Mouse (Mus musculus) embryonic facial prominence, embryonic 14.5 days (tissue): ENCODE results near the gene Rabl3. TPM values are rescaled to one million over a fixed set of nuclear protein-coding genes. Genes with fewer than 3 reads are reported as not detected.

ENCODE experiments used
- ATAC-seq: fragments of 200-750 bp; cut with Nextera tagmentation; 2 replicates; pipeline ENCODE4 v1.8.0; 2017; ENCODE audit warnings: low read depth, moderate number of reproducible peaks, moderate TSS enrichment
- DNase-seq: peaks from one replicate; pipeline ENCODE4 v3.0.0-alpha.2; 2015; ENCODE audit warnings: low spot score
- H3K27ac ChIP-seq: fragments of 300-500 bp; sonication (generic); replicated peaks from 2 replicates; pipeline ENCODE4 v1.5.1; 2014; ENCODE audit warnings: low read depth, mild to moderate bottlenecking, low read length, moderate library complexity
- H3K27me3 ChIP-seq: fragments of 300-500 bp; sonication (generic); replicated peaks from 2 replicates; pipeline ENCODE4 v1.6.1; 2014; ENCODE audit warnings: low read length; ENCODE audit not compliant: control insufficient read depth, insufficient read depth
- H3K36me3 ChIP-seq: fragments of 300-500 bp; sonication (generic); 2 replicates; pipeline ENCODE4 v1.6.1; 2014; ENCODE audit warnings: low read length, mixed read lengths; ENCODE audit not compliant: control insufficient read depth, insufficient read depth
- H3K4me1 ChIP-seq: fragments of 300-500 bp; sonication (generic); 2 replicates; pipeline ENCODE4 v1.6.1; 2014; ENCODE audit warnings: antibody characterized with exemption, low read length; ENCODE audit not compliant: control insufficient read depth, insufficient read depth
- H3K4me2 ChIP-seq: fragments of 300-500 bp; sonication (generic); 2 replicates; pipeline ENCODE4 v1.6.1; 2014; ENCODE audit warnings: low read depth, mild to moderate bottlenecking, low read length, moderate library complexity, mixed read lengths
- H3K4me3 ChIP-seq: fragments of 300-500 bp; sonication (generic); 2 replicates; pipeline ENCODE4 v1.5.1; 2014; ENCODE audit warnings: low read depth, mild to moderate bottlenecking, low read length
- H3K9ac ChIP-seq: fragments of 300-500 bp; sonication (generic); 2 replicates; pipeline ENCODE4 v1.6.1; 2014; ENCODE audit warnings: low read depth, mild to moderate bottlenecking, low read length, moderate library complexity, mixed read lengths
- H3K9me3 ChIP-seq: fragments of 300-500 bp; sonication (generic); 2 replicates; pipeline ENCODE4 v1.6.1; 2016; ENCODE audit warnings: low read length; ENCODE audit not compliant: control insufficient read depth
- WGBS: fragments of 180-500 bp; shearing (Covaris S2); extraction: QIAGEN DNeasy Blood & Tissue Kit; methylation state at CpG from one replicate; pipeline ENCODE4 v1.1.7; 2014; 5-methylcytosine and 5-hydroxymethylcytosine counted together
- polyA plus RNA-seq: library from polyadenylated mRNA; unstranded; fragments of >200 nt; fragmentation: Nextera tagmentation; extraction: Ambion mirVana; gene quantifications from 2 replicates; pipeline ENCODE4 v1.2.1, GENCODE M21; 2014

Gene Rabl3
- polyA plus RNA-seq, 1 experiment from 2014 or later: 21.0 TPM

DNA sequence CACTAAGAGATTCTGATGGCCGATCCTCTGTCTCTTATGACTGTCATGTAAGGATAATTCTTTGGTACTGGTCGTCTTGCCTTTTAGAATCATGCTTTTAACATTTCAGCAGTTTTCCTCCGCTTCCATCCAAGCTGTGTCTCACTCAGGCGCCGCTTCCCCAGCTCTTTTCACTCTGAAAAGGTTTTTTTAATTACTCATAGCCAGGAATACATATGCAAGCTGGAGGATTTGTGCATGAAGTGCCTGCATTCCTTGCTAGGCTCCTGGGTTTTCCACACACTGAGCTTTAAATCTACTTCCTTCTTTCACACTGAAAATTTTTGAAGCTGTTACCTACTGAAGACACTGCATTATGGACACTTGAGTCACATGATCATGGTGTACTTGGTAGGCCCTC, 23.3 kb downstream of the Rabl3 start:
- H3K9ac ChIP-seq: no peak overlapping the region
- DNase-seq: no peak
- no peak overlapping the region for H3K4me2 ChIP-seq
- H3K36me3 ChIP-seq: peaks cover 17% of the 10 kb centered on the region
- H3K4me3 ChIP-seq: no peak overlapping the region
- H3K4me1 ChIP-seq: no peaks in the 10 kb centered on the region
- H3K27me3 ChIP-seq: no peaks in the 10 kb centered on the region
- no peak overlapping the region for H3K27ac ChIP-seq
- WGBS: 85% methylated on average over 5 of the region's 5 CpGs
- no peaks in the 10 kb centered on the region for H3K9me3 ChIP-seq
- ATAC-seq: no peak

GRCm38 (mm10) chr16:37565117-37565516, 25.4 kb downstream of the Rabl3 start:
- 86% methylated on average over 1 of the region's 1 CpGs for WGBS
- Histone ChIP-seq H3K9ac (no peak overlapping the region), H3K4me3 (no peak overlapping the region), H3K4me1 (no peaks in the 10 kb centered on the region), H3K9me3 (no peaks in the 10 kb centered on the region), H3K27me3 (no peaks in the 10 kb centered on the region), H3K4me2 (no peak overlapping the region), H3K36me3 (peaks cover 8% of the 10 kb centered on the region; the same call in 1 of the 2 replicates), H3K27ac (no peak overlapping the region)
- ATAC-seq: no peak
- no peak for DNase-seq

GRCm38 (mm10) chr16:37566107-37566506, 26.4 kb downstream of the Rabl3 start:
- 78% methylated on average over 6 of the region's 6 CpGs for WGBS
- H3K4me3 ChIP-seq: no peak overlapping the region
- no peak overlapping the region for H3K9ac ChIP-seq
- DNase-seq (no peak), ATAC-seq (no peak)
- H3K4me1 ChIP-seq: no peaks in the 10 kb centered on the region
- H3K27me3 ChIP-seq: no peaks in the 10 kb centered on the region
- H3K36me3 ChIP-seq: peaks cover 8% of the 10 kb centered on the region; the same call in 1 of the 2 replicates
- no peak overlapping the region for H3K27ac ChIP-seq
- H3K4me2 ChIP-seq: no peak overlapping the region
- no peaks in the 10 kb centered on the region for H3K9me3 ChIP-seq

DNA sequence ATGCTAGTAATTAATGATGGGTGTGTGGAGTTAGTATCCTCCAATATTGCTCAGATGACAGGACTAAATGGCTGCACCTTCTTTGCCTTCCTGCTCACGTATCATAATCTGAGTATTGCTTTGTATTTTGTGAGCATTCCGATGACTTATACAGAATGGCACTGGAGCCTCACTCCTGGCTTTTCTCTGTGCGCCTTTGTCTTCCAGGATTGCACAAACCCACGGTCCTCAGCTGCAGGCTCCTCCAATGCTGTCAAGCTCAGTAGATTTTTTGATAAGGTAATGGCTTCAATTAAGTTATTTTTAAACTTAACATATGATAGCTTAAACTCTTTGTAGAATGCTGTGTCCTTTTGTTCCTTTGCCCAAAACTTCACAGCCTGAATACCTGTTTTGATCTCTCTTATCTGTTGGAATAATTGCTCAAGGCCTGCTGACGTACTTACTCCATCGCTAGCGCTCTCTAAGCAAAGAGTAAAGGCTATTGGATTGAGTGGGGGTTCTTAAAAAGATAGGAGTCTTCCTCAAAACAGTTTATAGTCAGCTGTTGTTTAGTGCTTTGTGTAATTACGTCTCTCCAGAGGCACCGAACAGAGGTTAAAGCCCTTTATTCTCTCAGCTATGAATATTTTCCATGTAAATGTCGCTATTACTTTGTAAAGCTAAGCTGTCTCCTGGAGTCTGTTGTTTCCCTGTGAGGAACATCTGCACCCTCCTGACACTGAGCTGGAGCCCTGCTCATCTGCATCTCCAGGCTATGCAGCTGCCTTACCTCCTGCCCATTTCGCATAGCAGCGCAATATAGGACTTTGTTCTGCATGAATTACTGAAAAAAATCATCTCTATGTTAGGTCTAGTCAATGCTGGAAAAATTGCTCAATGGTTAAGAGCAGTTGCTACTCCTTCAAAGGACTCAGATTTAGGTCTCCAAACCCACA, 27.7 kb downstream of the Rabl3 start:
- Histone ChIP-seq H3K27ac (no peak overlapping the region), H3K9ac (no peak overlapping the region), H3K9me3 (no peaks in the 10 kb centered on the region), H3K36me3 (peaks cover 9% of the 10 kb centered on the region; the same call in 1 of the 2 replicates), H3K4me1 (no peaks in the 10 kb centered on the region), H3K4me2 (no peak overlapping the region), H3K4me3 (no peak overlapping the region), H3K27me3 (no peaks in the 10 kb centered on the region)
- WGBS: 81% methylated on average over 12 of the region's 12 CpGs
- ATAC-seq (no peak), DNase-seq (no peak)

DNA sequence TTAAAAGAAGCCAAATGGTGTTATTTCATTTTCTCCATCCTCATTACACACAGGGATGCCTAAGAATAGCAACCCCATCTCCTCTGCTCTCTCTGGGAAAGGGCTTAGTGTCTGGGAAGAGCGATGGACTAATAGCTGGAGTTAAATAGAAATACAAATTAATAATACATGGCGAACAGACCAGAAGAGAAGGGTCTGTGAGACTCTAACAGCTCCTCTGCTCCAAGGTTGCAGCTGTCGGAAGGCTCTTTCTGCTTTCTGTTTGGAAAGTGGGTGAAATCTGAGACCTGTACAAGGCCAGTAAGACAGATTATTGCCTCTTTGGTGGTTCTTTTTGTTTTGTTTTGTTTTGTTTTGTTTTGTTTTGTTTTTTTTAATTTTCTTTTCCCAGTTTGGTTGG, 31.9 kb downstream of the Rabl3 start:
- H3K4me1 ChIP-seq: no peaks in the 10 kb centered on the region
- H3K4me2 ChIP-seq: no peak overlapping the region
- H3K4me3 ChIP-seq: no peak overlapping the region
- DNase-seq (peak; percentile 38), ATAC-seq (0 out of 2 replicates have a peak, but pooled peaks have one; percentile 31)
- H3K36me3 ChIP-seq: peaks cover 9% of the 10 kb centered on the region; the same call in 1 of the 2 replicates
- no peaks in the 10 kb centered on the region for H3K27me3 ChIP-seq
- H3K27ac ChIP-seq: peak overlapping the region; percentile 1
- 61% methylated on average over 3 of the region's 3 CpGs for WGBS
- no peak overlapping the region for H3K9ac ChIP-seq
- H3K9me3 ChIP-seq: no peaks in the 10 kb centered on the region

DNA sequence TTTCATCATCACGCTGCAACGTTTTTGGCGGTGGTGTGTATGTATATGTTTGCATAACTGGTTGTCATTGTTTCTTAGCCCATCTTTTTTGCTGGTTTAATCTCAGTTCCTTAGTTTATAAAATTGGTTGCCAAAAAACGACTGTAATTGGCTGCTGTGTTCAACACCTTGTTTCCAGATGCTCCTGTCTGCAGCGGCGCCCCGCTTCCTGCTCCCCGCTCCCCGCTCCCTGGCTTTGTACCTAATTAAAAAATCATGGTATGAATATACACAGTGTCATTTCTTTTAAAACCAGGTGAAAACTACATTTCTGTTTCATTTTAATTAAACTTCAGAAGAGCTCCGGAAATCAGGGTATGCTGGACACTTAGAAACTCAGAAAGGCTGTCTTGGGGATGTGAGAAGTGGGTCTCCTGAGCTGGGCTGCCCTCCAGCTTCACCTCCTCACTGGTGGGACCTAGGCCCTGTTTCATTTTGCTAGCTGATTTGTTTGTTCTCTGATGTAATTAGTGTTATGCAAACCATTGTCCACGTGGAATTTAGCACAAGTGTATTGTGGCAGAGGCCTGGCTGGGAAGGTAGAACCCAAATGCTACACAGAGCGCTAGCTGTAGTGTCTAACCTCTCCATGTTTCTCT, 32.6 kb downstream of the Rabl3 start:
- no peak overlapping the region for H3K27ac ChIP-seq

GRCm38 (mm10) chr16:37573061-37573460, 33.4 kb downstream of the Rabl3 start:
- 96% methylated on average over 5 of the region's 5 CpGs for WGBS
- H3K27me3 ChIP-seq: no peaks in the 10 kb centered on the region
- ATAC-seq (no peak), DNase-seq (no peak)
- no peaks in the 10 kb centered on the region for H3K4me1 ChIP-seq
- peaks cover 8% of the 10 kb centered on the region; the same call in 1 of the 2 replicates for H3K36me3 ChIP-seq
- H3K27ac ChIP-seq: no peak overlapping the region
- no peak overlapping the region for H3K9ac ChIP-seq
- H3K9me3 ChIP-seq: no peaks in the 10 kb centered on the region
- H3K4me3 ChIP-seq: no peak overlapping the region
- H3K4me2 ChIP-seq: no peak overlapping the region

More for the DNA sequence above, 32.6 kb downstream of the Rabl3 start:
- Histone ChIP-seq H3K9me3 (no peaks in the 10 kb centered on the region), H3K4me2 (no peak overlapping the region), H3K9ac (no peak overlapping the region), H3K4me1 (no peaks in the 10 kb centered on the region), H3K4me3 (no peak overlapping the region), H3K36me3 (peaks cover 9% of the 10 kb centered on the region; the same call in 1 of the 2 replicates), H3K27me3 (no peaks in the 10 kb centered on the region)
- ATAC-seq: peak; percentile 60; the same call in 1 of the 2 replicates
- DNase-seq: peak; percentile 30
- 62% methylated on average over 12 of the region's 12 CpGs for WGBS

GRCm38 (mm10) chr16:37575325-37575724, 35.6 kb downstream of the Rabl3 start:
- H3K36me3 ChIP-seq: 0 out of 2 replicates have a peak, but pooled peaks cover 6% of the 10 kb centered on the region
- no peaks in the 10 kb centered on the region for H3K27me3 ChIP-seq
- H3K9me3 ChIP-seq: no peaks in the 10 kb centered on the region
- no peak overlapping the region for H3K4me2 ChIP-seq
- no peak overlapping the region for H3K4me3 ChIP-seq
- WGBS: 64% methylated on average over 3 of the region's 3 CpGs
- no peaks in the 10 kb centered on the region for H3K4me1 ChIP-seq
- H3K27ac ChIP-seq: no peak overlapping the region
- no peak for ATAC-seq
- no peak for DNase-seq
- H3K9ac ChIP-seq: no peak overlapping the region
